Mouse (Mus musculus) liver, adult (tissue): ENCODE data around the gene Coa5.
A peak's percentile ranks its signal among the peaks of the same experiment; 100 is the strongest.

Experiments
- GATA4 ChIP-seq: IDR thresholded peaks from 2 replicates; pipeline ENCODE4 v1.6.1; 2014; ENCODE audit warnings: mild to moderate bottlenecking, low read length; ENCODE audit not compliant: insufficient replicate concordance

The Coa5 gene

DNA sequence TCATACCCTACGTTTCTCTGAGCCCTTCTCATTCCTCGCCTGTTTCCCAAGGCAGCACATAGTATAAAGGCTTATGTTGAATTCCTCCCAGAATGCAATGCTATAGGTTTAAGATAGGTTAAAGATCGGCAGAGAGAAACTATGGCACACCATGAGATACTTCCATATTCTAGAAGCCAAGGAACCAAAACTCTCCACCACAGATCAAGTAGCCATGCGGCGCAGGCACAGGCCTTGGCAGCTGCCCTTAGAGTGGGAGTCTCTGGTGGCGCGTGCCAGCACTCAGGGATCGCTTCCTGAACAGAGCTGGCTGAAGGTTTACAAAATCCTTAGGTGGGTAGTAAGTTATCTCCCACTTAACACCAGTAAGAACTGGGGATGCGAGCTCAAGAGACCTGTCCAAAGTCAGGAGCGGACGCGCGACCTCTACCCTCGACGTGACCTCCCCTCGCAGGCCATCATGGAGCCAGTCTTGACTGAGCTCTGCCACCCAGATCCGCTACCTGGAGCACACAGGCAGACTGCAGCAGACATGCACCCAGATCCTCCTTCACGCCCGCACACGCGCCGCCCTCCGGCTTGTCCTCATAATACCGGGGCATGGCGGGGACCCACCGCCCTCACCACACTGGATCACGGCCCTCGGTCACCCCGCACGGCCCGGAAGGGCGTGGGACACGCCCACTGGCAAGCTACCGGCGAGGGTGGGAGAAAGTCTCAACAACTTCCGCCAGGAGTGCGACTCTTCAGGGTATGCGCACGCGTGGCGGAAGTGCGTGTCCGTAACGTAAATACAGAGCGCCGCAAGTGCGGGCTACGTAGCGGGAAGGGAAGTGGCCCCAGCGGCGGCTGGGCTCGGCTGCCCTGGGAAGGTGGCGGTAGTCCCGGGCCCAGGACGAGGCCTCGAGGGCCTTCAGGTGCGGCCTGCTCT is at the start of gene Coa5, which contains the start of gene Unc50:
Coa5 (minus strand) TSS at position 738 of the 931 bp plus-strand sequence.
Unc50 (plus strand) TSS at position 774 of the 931 bp plus-strand sequence.
- TF ChIP-seq GATA4, result peak; percentile 11; the same call in 1 of the 2 replicates

DNA sequence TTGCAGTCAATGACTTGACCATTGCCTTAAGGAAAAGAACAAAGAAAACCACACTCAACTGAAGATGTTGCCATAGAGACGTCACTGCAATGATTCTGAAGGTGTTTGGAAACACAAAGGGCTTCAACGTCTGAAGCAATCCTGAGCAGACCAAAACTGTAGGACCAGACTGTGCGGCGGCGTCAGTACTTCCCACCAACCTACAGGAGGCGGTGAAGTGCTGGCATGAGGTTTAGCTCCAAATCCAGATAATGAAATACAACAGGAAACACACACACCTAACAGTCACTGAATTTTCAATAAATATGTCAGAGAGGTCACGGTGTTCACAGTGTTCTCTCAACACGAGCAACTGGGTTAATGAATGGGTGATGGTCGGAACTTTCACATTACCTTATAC is 49.2 kb upstream of the Coa5 start:
- TF ChIP-seq GATA4, result no peak

GRCm38 (mm10) chr1:37478416-37478815 is 48.5 kb upstream of the Coa5 start:
- TF ChIP-seq GATA4, result no peak

GRCm38 (mm10) chr1:37477928-37478327 is 48.0 kb upstream of the Coa5 start:
- no peak for TF ChIP-seq GATA4

DNA sequence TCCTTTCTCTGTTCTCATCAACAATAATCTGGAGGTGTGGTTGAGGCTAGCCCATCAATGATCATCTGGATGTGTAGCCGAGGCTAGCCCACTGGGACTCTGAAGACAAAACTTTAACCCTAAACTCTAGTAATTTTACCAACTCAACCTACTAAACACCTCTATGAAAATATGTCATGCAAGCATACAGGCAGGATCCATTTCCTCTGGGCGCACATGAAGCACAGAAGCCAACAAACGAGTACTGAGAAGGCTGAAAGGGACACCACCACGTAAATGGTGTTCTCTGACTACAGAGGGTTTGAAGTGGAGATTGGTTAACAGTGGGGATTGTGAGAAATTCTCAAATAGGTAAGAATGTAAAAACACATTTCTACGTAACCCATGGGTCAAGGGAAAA is 47.3 kb upstream of the Coa5 start:
- no peak for TF ChIP-seq GATA4

DNA sequence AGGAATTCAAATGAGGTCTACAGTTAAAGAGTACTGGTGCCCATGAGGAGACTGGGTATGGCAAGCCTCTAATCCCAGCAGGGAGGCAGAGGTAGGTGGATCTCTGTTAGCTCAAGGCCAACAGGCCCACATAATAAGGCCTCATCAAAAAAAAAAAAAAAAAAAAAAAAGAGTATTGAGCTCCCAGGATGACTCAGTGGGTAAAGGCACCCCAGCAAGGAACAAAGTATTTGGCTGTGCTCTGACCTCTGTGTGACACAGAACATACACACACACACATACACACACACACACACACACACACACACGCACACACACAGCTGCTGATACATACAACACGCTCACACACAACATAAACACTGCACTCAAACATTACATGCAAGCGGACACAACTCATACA is 45.4 kb upstream of the Coa5 start:
- no peak for TF ChIP-seq GATA4

GRCm38 (mm10) chr1:37474634-37475190 is 44.8 kb upstream of the Coa5 start:
- no peak for TF ChIP-seq GATA4

- no peak for TF ChIP-seq GATA4
Measured at GRCm38 (mm10) chr1:37474046-37474445, 44.1 kb upstream of the Coa5 start.

GRCm38 (mm10) chr1:37473251-37473650 is 43.3 kb upstream of the Coa5 start:
- TF ChIP-seq GATA4, result no peak

GRCm38 (mm10) chr1:37471179-37472148 is 41.6 kb upstream of the Coa5 start:
- no peak for TF ChIP-seq GATA4

DNA sequence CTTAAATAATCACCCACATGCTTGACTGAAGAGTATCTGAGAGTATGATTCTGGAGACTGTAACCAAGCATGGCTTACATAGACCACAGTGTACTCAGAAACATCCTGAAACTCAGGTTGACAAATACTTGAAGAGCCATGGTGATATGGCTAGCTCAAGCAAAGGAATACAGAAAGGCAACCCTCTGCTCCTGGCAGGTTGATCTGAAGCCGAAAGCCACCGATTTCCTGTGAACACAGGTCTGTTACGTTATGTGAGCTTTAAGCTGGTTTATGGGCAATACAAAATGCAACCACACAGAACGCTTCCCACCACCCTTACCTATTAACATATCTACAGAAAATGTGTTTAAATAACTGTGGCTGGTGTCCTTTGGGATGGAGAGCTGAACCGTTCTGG is 39.1 kb upstream of the Coa5 start:
- no peak for TF ChIP-seq GATA4

- TF ChIP-seq GATA4, result no peak
Measured at GRCm38 (mm10) chr1:37467806-37468205, 37.9 kb upstream of the Coa5 start.

- no peak for TF ChIP-seq GATA4
Measured at GRCm38 (mm10) chr1:37466322-37466995, 36.6 kb upstream of the Coa5 start.

DNA sequence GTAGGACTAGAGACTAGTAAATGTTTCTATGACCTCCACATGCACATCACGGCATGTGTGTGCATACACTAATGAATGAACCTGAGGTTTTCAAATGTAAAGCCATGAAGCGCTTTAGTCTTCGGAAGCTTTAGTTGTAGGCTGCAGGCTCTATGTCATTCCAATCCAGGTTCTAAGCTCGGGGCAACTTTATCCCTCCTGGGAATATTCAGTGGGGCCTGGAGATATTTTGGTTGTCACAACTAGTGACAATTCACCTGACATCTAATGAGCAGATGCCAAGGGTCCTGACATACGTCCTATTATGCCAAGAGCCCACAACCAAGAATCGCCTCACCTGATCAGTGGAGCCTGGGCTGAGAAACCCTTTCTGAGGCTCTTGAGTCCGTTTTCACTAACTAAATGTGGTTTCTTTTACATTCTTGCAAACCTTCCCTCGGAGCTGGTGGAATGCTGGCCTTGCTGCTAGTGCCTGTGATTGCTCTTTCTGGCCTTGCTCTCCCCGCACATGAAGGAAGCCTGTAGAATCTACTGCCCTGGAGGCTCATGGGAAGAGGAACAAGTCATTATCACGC is 35.1 kb upstream of the Coa5 start:
- no peak for TF ChIP-seq GATA4
